In genomic region chr10:53414092-53415085, GRCm38 (mm10) we compare ENCODE assay signal across 9 mouse cellular contexts. TPM values are rescaled to one million over a fixed set of nuclear protein-coding genes. Genes with fewer than 3 reads are reported as not detected.
DNase-seq lines count a peak whose midpoint lies in the region; ATAC-seq and TF ChIP-seq lines count a peak whose summit lies in the region.
"Had no signal": no experiment of that assay in that cellular context is flagged by ENCODE, and none has a peak within 500 bp of the region (broad histone marks: within the 10 kb centered on the region; RNA-seq: fewer than 3 reads in every experiment).

No protein-coding gene starts in this region.

- no peak overlapping the region for H3K9ac ChIP-seq in heart, postnatal 0 days (replicated peaks; ENCODE audit: low read depth, low read length)

- 46% methylated on average over 6 of the region's 6 CpGs for WGBS in heart, postnatal 0 days

- H3K4me3 ChIP-seq in heart, postnatal 0 days (ENCODE audit: low read depth, low read length) = no peak overlapping the region

- peak; percentile 63; the same call in 1 of the 2 replicates for ATAC-seq in common myeloid progenitor, adult 5-6 weeks (replicated peaks; ENCODE audit: low read depth, poor library complexity, severe bottlenecking)
- peak; percentile 58; the same call in 1 of the 2 replicates for ATAC-seq in heart, postnatal 0 days (ENCODE audit: insufficient read depth, low read depth)
- peak; percentile 66 for ATAC-seq in megakaryocyte progenitor cell, adult 5-6 weeks (replicated peaks; ENCODE audit: poor library complexity)
- ATAC-seq in erythroblast, adult 5-6 weeks (replicated peaks; ENCODE audit: low FRiP score, poor library complexity, severe bottlenecking) = no peak
- ATAC-seq: CD4-positive, CD25-positive, alpha-beta regulatory T cell, adult 4 months had no signal

- peaks cover 30% of the 10 kb centered on the region for H3K4me1 ChIP-seq in heart, postnatal 0 days (ENCODE audit: control insufficient read depth, insufficient read depth)

- no peak for TF ChIP-seq CTCF in heart, postnatal 0 days (IDR thresholded peaks at IDR 0.05; ENCODE audit: low read depth)

- H3K4me2 ChIP-seq in heart, postnatal 0 days (ENCODE audit: low read depth, low read length) = no peak overlapping the region; the same call in 1 of the 2 replicates

- intact Hi-C loops in heart, postnatal 25 days (cut with DNase I) = loop anchor here (2.0 kb wide), 1 partner anchor 20 kb away; no protein-coding TSS in a partner anchor

- peak overlapping the region; percentile 69 for H3K27ac ChIP-seq in heart, postnatal 0 days (ENCODE audit: low read depth)

- no peaks in the 10 kb centered on the region for H3K9me3 ChIP-seq in heart, postnatal 0 days (replicated peaks; ENCODE audit: control insufficient read depth, low read length)

- H3K27me3 ChIP-seq in heart, postnatal 0 days (ENCODE audit: control insufficient read depth, insufficient read depth, low read length) = no peaks in the 10 kb centered on the region

- H3K36me3 ChIP-seq in heart, postnatal 0 days (replicated peaks; ENCODE audit: control insufficient read depth, insufficient read depth, low read length) = no peaks in the 10 kb centered on the region

- peak; percentile 37 to 50 for DNase-seq in heart, adult 9 months (ENCODE audit: low spot score in 2 of 2)
- no peak for DNase-seq in heart, postnatal 25 days (ENCODE audit: low spot score)
- DNase-seq in heart, postnatal 0 days (ENCODE audit: low spot score) = no peak
- DNase-seq in right cerebral cortex, postnatal 25 days = no peak
- DNase-seq in spleen, adult 18-20 months = no peak

- TF ChIP-seq EP300 in heart, postnatal 0 days (IDR thresholded peaks at IDR 0.05; ENCODE audit: low read depth) = no peak

RNA-seq across cellular contexts. Expression of gene Cep85l, which starts 34.6 kb away (rescaled TPM):
- total RNA-seq in heart, postnatal 25 days (2021) = 10 to 100 TPM; 14.5 to 16.1 TPM
- 24.1 and 30.8 TPM in 2 replicates for total RNA-seq in common myeloid progenitor, adult 5-6 weeks (2017)
- total RNA-seq in heart, postnatal 0 days (2014; rRNA removed; ENCODE audit: low replicate concordance) = 17.6 and 21.2 TPM in 2 replicates
- 3.3 and 4.1 TPM in 2 replicates for polyA plus RNA-seq in heart, postnatal 0 days (2015; fragmentation: Nextera tagmentation; extraction: Ambion mirVana)
- total RNA-seq in megakaryocyte progenitor cell, adult 5-6 weeks (2015) = 34.0 and 37.0 TPM in 2 replicates
- 34.9 and 44.2 TPM in 2 replicates for total RNA-seq in megakaryocyte progenitor cell, adult 5-6 weeks (2017)
- 5.2 and 10.2 TPM in 2 replicates for total RNA-seq in erythroblast, adult 5-6 weeks (2015; ENCODE audit: low replicate concordance)
- total RNA-seq in erythroblast, adult 5-6 weeks (2017; ENCODE audit: low replicate concordance) = 8.9 and 9.2 TPM in 2 replicates

Comparison
In these comparisons a context has a peak if more than half of its experiments do, and no peak if none do; other contexts are left out.
1. DNase-seq: peak in heart, adult 9 months (2 of 2); none in heart, postnatal 25 days (single experiment), heart, postnatal 0 days (single experiment), right cerebral cortex, postnatal 25 days (single experiment) and spleen, adult 18-20 months (0 of 2).